Mouse (Mus musculus) embryonic facial prominence, embryonic 12.5 days (tissue): ENCODE measurements around the gene Siglec1. TPM values are rescaled to one million over a fixed set of nuclear protein-coding genes. Genes with fewer than 3 reads are reported as not detected.

Experiments used
- ATAC-seq: fragments of 200-750 bp; cut with Nextera tagmentation; 2 replicates; pipeline ENCODE4 v1.8.0; 2017; ENCODE audit not compliant: insufficient number of reproducible peaks, insufficient read depth, low FRiP score, low TSS enrichment
- H3K27ac ChIP-seq: fragments of 300-500 bp; sonication (generic); 2 replicates; pipeline ENCODE4 v1.5.1; 2016; ENCODE audit warnings: mild to moderate bottlenecking
- H3K27me3 ChIP-seq: fragments of 300-500 bp; sonication (generic); 2 replicates; pipeline ENCODE4 v1.6.1; 2016; ENCODE audit warnings: mild to moderate bottlenecking, moderate library complexity
- H3K36me3 ChIP-seq: fragments of 300-500 bp; sonication (generic); 2 replicates; pipeline ENCODE4 v1.6.1; 2016; ENCODE audit warnings: mild to moderate bottlenecking
- H3K4me1 ChIP-seq: fragments of 300-500 bp; sonication (generic); 2 replicates; pipeline ENCODE4 v1.6.1; 2016
- H3K4me2 ChIP-seq: fragments of 300-500 bp; sonication (generic); replicated peaks from 2 replicates; pipeline ENCODE4 v1.6.1; 2016; ENCODE audit warnings: mild to moderate bottlenecking, moderate library complexity
- H3K4me3 ChIP-seq: fragments of 300-500 bp; sonication (generic); 2 replicates; pipeline ENCODE4 v1.5.1; 2016; ENCODE audit warnings: mild to moderate bottlenecking
- H3K9ac ChIP-seq: fragments of 300-500 bp; sonication (generic); 2 replicates; pipeline ENCODE4 v1.6.1; 2016; ENCODE audit warnings: mild to moderate bottlenecking, moderate library complexity
- H3K9me3 ChIP-seq: fragments of 300-500 bp; sonication (generic); 2 replicates; pipeline ENCODE4 v1.6.1; 2016; ENCODE audit warnings: mild to moderate bottlenecking, moderate library complexity
- whole genome bisulfite sequencing: fragments of 180-500 bp; shearing (Covaris S2); methylation state at CpG from one replicate; pipeline ENCODE4 v1.1.7; 2016; 5-methylcytosine and 5-hydroxymethylcytosine counted together
- microRNA-seq: library from miRNA; unstranded; fragments of <30 nt; microRNA quantifications from one replicate; pipeline ENCODE4, GENCODE M21; 2017
- polyA plus RNA-seq: library from polyadenylated mRNA; unstranded; fragments of >200 nt; fragmentation: Nextera tagmentation; extraction: Ambion mirVana; gene quantifications from 2 replicates; pipeline ENCODE4 v1.2.1, GENCODE M21; 2016

The Siglec1 gene
- polyA plus RNA-seq, 1 experiment from 2014 or later, result 0.08 TPM

- H3K9me3 ChIP-seq, result no peaks in the 10 kb centered on the region; the same call in 1 of the 2 replicates
- H3K9ac ChIP-seq, result no peak overlapping the region
- WGBS, result 89% methylated on average over 1 of the region's 1 CpGs
- no peaks in the 10 kb centered on the region for H3K27me3 ChIP-seq
- H3K36me3 ChIP-seq, result peaks cover 6% of the 10 kb centered on the region
- H3K27ac ChIP-seq, result no peak overlapping the region
- no peak overlapping the region for H3K4me3 ChIP-seq
- H3K4me1 ChIP-seq, result no peaks in the 10 kb centered on the region
- no peak for ATAC-seq
- no peak overlapping the region for H3K4me2 ChIP-seq
These were observed 55.6 kb downstream of the Siglec1 start for GRCm38 (mm10) chr2:131030998-131031397.

- no peaks in the 10 kb centered on the region for H3K4me1 ChIP-seq
- H3K9me3 ChIP-seq, result no peaks in the 10 kb centered on the region; the same call in 1 of the 2 replicates
- H3K27ac ChIP-seq, result no peak overlapping the region
- no peak overlapping the region for H3K9ac ChIP-seq
- H3K4me3 ChIP-seq, result no peak overlapping the region
- no peak for ATAC-seq
- WGBS, result 93% methylated on average over 2 of the region's 2 CpGs
- H3K36me3 ChIP-seq, result peaks cover 10% of the 10 kb centered on the region
- no peaks in the 10 kb centered on the region for H3K27me3 ChIP-seq
- no peak overlapping the region for H3K4me2 ChIP-seq
These were observed 56.0 kb downstream of the Siglec1 start for GRCm38 (mm10) chr2:131030561-131030960.

DNA sequence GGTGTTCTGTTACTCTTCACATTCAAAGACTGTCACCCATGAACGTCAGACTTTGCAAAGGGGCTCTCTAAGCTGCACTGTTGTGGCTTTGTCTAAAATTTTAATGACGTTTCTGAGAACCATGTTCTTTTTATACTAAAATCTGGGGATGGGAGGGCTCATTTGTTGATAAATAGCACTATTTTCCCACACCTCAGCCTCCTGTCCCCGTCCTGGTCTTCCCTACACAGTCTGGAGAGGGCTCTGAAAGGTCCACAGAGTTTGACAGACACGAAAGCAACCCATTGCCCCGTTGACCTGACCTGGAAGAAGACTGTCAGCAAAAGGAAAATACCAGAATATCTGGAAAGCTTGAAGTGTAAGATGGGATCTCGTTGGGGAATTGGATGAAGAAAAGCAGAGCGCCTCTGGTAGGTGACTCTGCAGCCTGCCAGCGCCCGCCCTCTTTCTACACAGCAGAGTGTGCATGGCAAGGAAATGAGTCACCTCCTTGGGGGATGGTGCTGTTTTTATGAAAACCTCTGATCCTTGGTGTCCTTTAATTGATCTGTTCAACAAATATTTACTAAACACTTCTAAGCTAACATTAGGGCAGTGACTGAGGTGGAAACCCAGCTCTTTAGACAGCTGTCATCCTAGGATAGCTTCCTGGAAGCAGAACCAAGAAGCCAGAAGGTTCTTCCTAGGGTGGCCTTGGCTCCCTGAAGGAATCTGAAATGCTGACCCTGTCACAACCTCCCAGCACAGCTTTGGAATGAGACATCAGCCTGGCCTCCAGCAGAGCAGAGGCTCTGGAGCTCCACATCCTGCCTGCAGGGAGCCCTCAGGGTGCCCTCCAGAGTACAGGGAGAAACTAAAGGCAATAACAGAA, 57.3 kb downstream of the Siglec1 start:
- no peak for ATAC-seq
- H3K4me2 ChIP-seq, result no peak overlapping the region
- no peaks in the 10 kb centered on the region for H3K27me3 ChIP-seq
- H3K9ac ChIP-seq, result no peak overlapping the region
- H3K4me3 ChIP-seq, result no peak overlapping the region
- 65% methylated on average over 9 of the region's 9 CpGs for WGBS
- no peaks in the 10 kb centered on the region; the same call in 1 of the 2 replicates for H3K9me3 ChIP-seq
- H3K36me3 ChIP-seq, result peaks cover 17% of the 10 kb centered on the region
- H3K27ac ChIP-seq, result no peak overlapping the region
- no peaks in the 10 kb centered on the region for H3K4me1 ChIP-seq

- no peaks in the 10 kb centered on the region for H3K9me3 ChIP-seq
- H3K27me3 ChIP-seq, result no peaks in the 10 kb centered on the region
- H3K27ac ChIP-seq, result no peak overlapping the region
- no peak for ATAC-seq
- no peak overlapping the region for H3K9ac ChIP-seq
- H3K4me3 ChIP-seq, result no peak overlapping the region
- 83% methylated on average over 3 of the region's 3 CpGs for WGBS
- H3K4me2 ChIP-seq, result no peak overlapping the region
- peaks cover 32% of the 10 kb centered on the region for H3K36me3 ChIP-seq
- H3K4me1 ChIP-seq, result no peaks in the 10 kb centered on the region
These were observed 59.6 kb downstream of the Siglec1 start for GRCm38 (mm10) chr2:131026941-131027340.

- no peaks in the 10 kb centered on the region for H3K4me1 ChIP-seq
- 94% methylated on average over 2 of the region's 2 CpGs for WGBS
- H3K4me3 ChIP-seq, result no peak overlapping the region
- H3K27me3 ChIP-seq, result no peaks in the 10 kb centered on the region
- peaks cover 40% of the 10 kb centered on the region for H3K36me3 ChIP-seq
- H3K9ac ChIP-seq, result no peak overlapping the region
- no peak overlapping the region for H3K4me2 ChIP-seq
- no peak overlapping the region for H3K27ac ChIP-seq
- no peak for ATAC-seq
- no peaks in the 10 kb centered on the region for H3K9me3 ChIP-seq
These were observed 61.3 kb downstream of the Siglec1 start for GRCm38 (mm10) chr2:131025230-131025629.

Small RNA genes lying within 50 kb of the gene (microRNA-seq; reads per million reads assigned to microRNA genes)
- gene Mir6973b, result not detected

Other genes starting within 250 kb of the Siglec1 start
- 44.6 and 55.4 TPM in 2 replicates for gene 4930402H24Rik, start 180.4 kb downstream of the Siglec1 start, polyA plus RNA-seq
- 10.1 and 11.0 TPM in 2 replicates for gene Atrn, start 180.3 kb downstream of the Siglec1 start, polyA plus RNA-seq
- 25.0 and 26.5 TPM in 2 replicates for gene Gfra4, start 43.7 kb downstream of the Siglec1 start, polyA plus RNA-seq
- 7.4 and 7.5 TPM in 2 replicates for gene Adam33, start 23.0 kb downstream of the Siglec1 start, polyA plus RNA-seq
- 15.9 and 17.7 TPM in 2 replicates for gene Hspa12b, start 40.5 kb upstream of the Siglec1 start, polyA plus RNA-seq
- not detected in 2 replicates for gene Gm11037, start 46.7 kb upstream of the Siglec1 start, polyA plus RNA-seq
- 74.1 and 79.5 TPM in 2 replicates for gene 1700037H04Rik, start 73.3 kb upstream of the Siglec1 start, polyA plus RNA-seq
- 12.6 and 14.8 TPM in 2 replicates for gene Cenpb, start 93.3 kb upstream of the Siglec1 start, polyA plus RNA-seq
- 48.8 and 52.3 TPM in 2 replicates for gene Cdc25b, start 100.2 kb upstream of the Siglec1 start, polyA plus RNA-seq
- gene Spef1, start 100.5 kb upstream of the Siglec1 start, polyA plus RNA-seq, result 4.9 and 5.2 TPM in 2 replicates
- gene Ap5s1, start 120.3 kb upstream of the Siglec1 start, polyA plus RNA-seq, result 29.7 and 31.5 TPM in 2 replicates
- 16.3 and 18.1 TPM in 2 replicates for gene Mavs, start 147.3 kb upstream of the Siglec1 start, polyA plus RNA-seq
- gene Pank2, start 175.7 kb upstream of the Siglec1 start, polyA plus RNA-seq, result 61.8 and 61.9 TPM in 2 replicates